Mouse (Mus musculus) hindbrain, embryonic 16.5 days (tissue): ENCODE measurements around the gene Tex50. TPM values are rescaled to one million over a fixed set of nuclear protein-coding genes. Genes with fewer than 3 reads are reported as not detected.
A peak's percentile ranks its signal among the peaks of the same experiment; 100 is the strongest.

Source experiments
- ATAC-seq: fragments of 200-750 bp; cut with Nextera tagmentation; 2 replicates; pipeline ENCODE4 v1.8.0; 2017; ENCODE audit warnings: moderate TSS enrichment, moderate library complexity
- H3K27ac ChIP-seq: fragments of 300-500 bp; sonication (generic); 2 replicates; pipeline ENCODE4 v1.5.1; 2014; ENCODE audit warnings: low read depth, mild to moderate bottlenecking, control low read depth, low read length, moderate library complexity
- H3K27me3 ChIP-seq: fragments of 300-500 bp; sonication (generic); replicated peaks from 2 replicates; pipeline ENCODE4 v1.6.1; 2014; ENCODE audit warnings: low read length; ENCODE audit not compliant: control insufficient read depth, insufficient read depth
- H3K36me3 ChIP-seq: fragments of 300-500 bp; sonication (generic); 2 replicates; pipeline ENCODE4 v1.6.1; 2014; ENCODE audit warnings: mild to moderate bottlenecking, low read length, moderate library complexity, mixed read lengths; ENCODE audit not compliant: control insufficient read depth, insufficient read depth
- H3K4me1 ChIP-seq: fragments of 300-500 bp; sonication (generic); 2 replicates; pipeline ENCODE4 v1.6.1; 2014; ENCODE audit warnings: low read depth, low read length; ENCODE audit not compliant: control insufficient read depth, insufficient read depth
- H3K4me2 ChIP-seq: fragments of 300-500 bp; sonication (generic); 2 replicates; pipeline ENCODE4 v1.6.1; 2014; ENCODE audit warnings: mild to moderate bottlenecking, low read length, control low read depth, moderate library complexity
- H3K4me3 ChIP-seq: fragments of 300-500 bp; sonication (generic); 2 replicates; pipeline ENCODE4 v1.5.1; 2014; ENCODE audit warnings: mild to moderate bottlenecking, low read length, control low read depth, moderate library complexity
- H3K9ac ChIP-seq: fragments of 300-500 bp; sonication (generic); 2 replicates; pipeline ENCODE4 v1.6.1; 2014; ENCODE audit warnings: low read depth, mild to moderate bottlenecking, control low read depth, low read length, moderate library complexity
- H3K9me3 ChIP-seq: fragments of 300-500 bp; sonication (generic); 2 replicates; pipeline ENCODE4 v1.6.1; 2014; ENCODE audit warnings: mild to moderate bottlenecking, low read length, moderate library complexity; ENCODE audit not compliant: control insufficient read depth
- WGBS: fragments of 180-500 bp; shearing (Covaris S2); extraction: QIAGEN DNeasy Blood & Tissue Kit; methylation state at CpG from one replicate; pipeline ENCODE4 v1.1.7; 2014; 5-methylcytosine and 5-hydroxymethylcytosine counted together
- polyA plus RNA-seq: library from polyadenylated mRNA; unstranded; fragments of >200 nt; fragmentation: Nextera tagmentation; extraction: Ambion mirVana; gene quantifications from 2 replicates; pipeline ENCODE4 v1.2.1, GENCODE M21; 2015

Tex50 gene
- polyA plus RNA-seq, 1 experiment from 2014 or later: 1.1 TPM

GRCm38 (mm10) chr1:161139496-161139895 is 19.6 kb downstream of the Tex50 start:
- no peaks in the 10 kb centered on the region for H3K9me3 ChIP-seq
- no peak overlapping the region for H3K4me2 ChIP-seq
- no peak overlapping the region for H3K27ac ChIP-seq
- H3K27me3 ChIP-seq: 0 out of 2 replicates have a peak, but pooled peaks cover 2% of the 10 kb centered on the region
- no peak overlapping the region for H3K9ac ChIP-seq
- no peak for ATAC-seq
- no peak overlapping the region for H3K4me3 ChIP-seq
- no peaks in the 10 kb centered on the region for H3K4me1 ChIP-seq
- no peaks in the 10 kb centered on the region for H3K36me3 ChIP-seq
- 87% methylated on average over 2 of the region's 2 CpGs for WGBS

DNA sequence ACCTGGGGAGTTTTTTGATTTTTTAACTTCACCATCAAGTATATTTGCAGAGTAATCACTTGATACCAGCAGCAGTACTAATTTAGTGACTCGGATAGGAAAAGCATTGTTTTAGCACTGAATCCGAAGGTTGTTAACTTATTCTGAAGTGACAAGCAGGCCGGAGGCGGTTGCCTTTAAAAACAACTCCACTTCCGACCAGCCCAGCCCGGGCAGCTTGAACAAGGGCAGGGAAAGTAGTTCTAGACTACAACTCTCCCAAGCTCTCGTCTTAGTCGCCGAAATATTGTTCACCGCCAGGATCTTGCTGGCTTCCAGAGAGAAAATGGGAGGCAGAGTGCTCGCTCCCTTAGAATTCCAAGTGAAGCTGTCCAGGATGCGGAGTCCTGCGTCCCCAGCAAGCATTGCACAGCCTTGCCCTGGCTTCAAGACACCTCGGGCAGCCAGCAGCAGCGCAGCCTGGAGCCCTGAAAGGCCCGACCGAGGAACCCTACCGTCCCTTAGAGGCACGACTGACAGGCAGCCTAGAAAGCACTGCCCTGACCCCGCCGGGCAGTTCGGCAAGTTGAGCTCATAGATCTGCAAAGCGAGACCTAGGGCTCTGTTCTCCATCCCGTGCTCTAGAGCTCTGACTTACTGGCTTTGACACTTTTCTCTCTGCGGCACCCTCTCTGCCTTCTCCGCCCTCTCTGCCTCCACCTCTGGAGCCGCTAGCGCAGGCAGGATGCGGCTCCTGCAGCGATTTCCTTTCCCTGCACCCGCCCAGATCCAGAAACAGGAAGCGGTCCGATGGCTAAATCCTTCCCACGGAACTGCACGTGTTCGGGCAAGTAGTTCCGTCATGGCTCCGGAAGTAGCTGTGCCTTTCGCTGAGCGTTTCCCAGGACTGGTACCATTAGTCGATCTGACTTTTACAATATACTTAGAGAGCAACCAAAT is 28.1 kb downstream of the Tex50 start, which contains the start of gene Klhl20:
TSS of gene Klhl20 (minus strand) at position 786 of the 939 bp plus-strand sequence.
- 2% methylated on average over 41 of the region's 41 CpGs for WGBS
- peaks cover 16% of the 10 kb centered on the region for H3K4me1 ChIP-seq
- H3K27me3 ChIP-seq: no peaks in the 10 kb centered on the region
- no peaks in the 10 kb centered on the region for H3K9me3 ChIP-seq
- H3K27ac ChIP-seq: peak within 1 kb of the TSS; percentile 82
- no peaks in the 10 kb centered on the region for H3K36me3 ChIP-seq
- H3K9ac ChIP-seq: peak within 1 kb of the TSS; percentile 86
- peak within 1 kb of the TSS; percentile 85 for H3K4me3 ChIP-seq
- ATAC-seq: peak; percentile 99
- peak within 1 kb of the TSS; percentile 91 for H3K4me2 ChIP-seq

GRCm38 (mm10) chr1:161126461-161126860 is 32.7 kb downstream of the Tex50 start:
- Histone ChIP-seq H3K36me3 (no peaks in the 10 kb centered on the region), H3K4me3 (no peak overlapping the region), H3K9ac (no peak overlapping the region), H3K27me3 (no peaks in the 10 kb centered on the region), H3K4me1 (peaks cover 16% of the 10 kb centered on the region), H3K9me3 (no peaks in the 10 kb centered on the region), H3K27ac (no peak overlapping the region), H3K4me2 (no peak overlapping the region)
- 70% methylated on average over 1 of the region's 1 CpGs for WGBS
- ATAC-seq: no peak

- no peak overlapping the region for H3K4me3 ChIP-seq
- H3K36me3 ChIP-seq: peaks cover 5% of the 10 kb centered on the region; the same call in 1 of the 2 replicates
- WGBS: 90% methylated on average over 10 of the region's 10 CpGs
- no peaks in the 10 kb centered on the region for H3K9me3 ChIP-seq
- H3K27ac ChIP-seq: no peak overlapping the region
- no peak for ATAC-seq
- H3K4me2 ChIP-seq: no peak overlapping the region
- no peak overlapping the region for H3K9ac ChIP-seq
- no peaks in the 10 kb centered on the region for H3K27me3 ChIP-seq
- H3K4me1 ChIP-seq: peaks cover 1% of the 10 kb centered on the region; the same call in 1 of the 2 replicates
Measured at GRCm38 (mm10) chr1:161122661-161123418, 36.3 kb downstream of the Tex50 start.

GRCm38 (mm10) chr1:161114591-161114990 is 44.5 kb downstream of the Tex50 start:
- Histone ChIP-seq H3K9me3 (no peaks in the 10 kb centered on the region), H3K4me2 (no peak overlapping the region), H3K27ac (no peak overlapping the region), H3K36me3 (no peaks in the 10 kb centered on the region), H3K9ac (no peak overlapping the region), H3K27me3 (no peaks in the 10 kb centered on the region), H3K4me3 (no peak overlapping the region), H3K4me1 (no peaks in the 10 kb centered on the region)
- no peak for ATAC-seq

DNA sequence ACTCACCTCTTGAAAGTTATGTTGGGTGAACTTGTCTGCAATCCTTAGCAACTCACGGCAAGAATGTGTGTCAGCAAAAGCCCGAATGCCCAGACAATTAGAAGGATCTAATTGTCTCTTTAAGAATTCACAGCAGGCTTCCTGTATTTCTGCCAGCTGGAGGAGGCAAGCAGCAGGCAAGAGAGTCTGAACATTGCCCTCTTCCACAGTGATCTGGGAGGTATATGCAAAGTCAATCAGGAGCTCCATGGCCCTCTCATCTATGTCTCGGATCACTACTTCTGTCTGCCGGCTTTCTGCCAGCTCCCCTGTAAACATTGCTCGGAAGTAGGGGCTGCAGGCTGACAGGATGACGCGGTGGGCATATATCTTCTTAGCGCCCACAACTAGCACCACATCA is 49.9 kb downstream of the Tex50 start:
- Histone ChIP-seq H3K4me1 (no peaks in the 10 kb centered on the region), H3K27ac (no peak overlapping the region), H3K36me3 (peaks cover 6% of the 10 kb centered on the region; the same call in 1 of the 2 replicates), H3K9ac (no peak overlapping the region), H3K27me3 (no peaks in the 10 kb centered on the region), H3K4me3 (no peak overlapping the region), H3K4me2 (no peak overlapping the region), H3K9me3 (no peaks in the 10 kb centered on the region)
- WGBS: 79% methylated on average over 8 of the region's 8 CpGs
- ATAC-seq: no peak

Other genes with a start within 250 kb of the Tex50 start
- 2.7 and 3.1 TPM in 2 replicates for gene Serpinc1, start 180.7 kb downstream of the Tex50 start, polyA plus RNA-seq
- gene Zbtb37, start 124.5 kb downstream of the Tex50 start, polyA plus RNA-seq: 9.6 and 11.8 TPM in 2 replicates
- gene Dars2, start 88.7 kb downstream of the Tex50 start, polyA plus RNA-seq: 28.5 and 29.0 TPM in 2 replicates
- 10.4 and 11.7 TPM in 2 replicates for gene Cenpl, start 88.6 kb downstream of the Tex50 start, polyA plus RNA-seq
- 17.2 and 21.1 TPM in 2 replicates for gene Klhl20, start 27.8 kb downstream of the Tex50 start, polyA plus RNA-seq
- 29.8 and 32.0 TPM in 2 replicates for gene Ankrd45, start 16.6 kb downstream of the Tex50 start, polyA plus RNA-seq
- gene Prdx6, start 91.9 kb upstream of the Tex50 start, polyA plus RNA-seq: 182 and 208 TPM in 2 replicates
- not detected in 2 replicates for gene Tnfsf4, start 236.1 kb upstream of the Tex50 start, polyA plus RNA-seq